Mouse (Mus musculus) R1 (cell line): ENCODE results near the gene 2900011O08Rik.

Source experiments
- DNase-seq: peaks from one replicate; pipeline ENCODE4 v3.0.0-alpha.2; 2018; ENCODE audit warnings: low read depth, low spot score

The 2900011O08Rik gene

GRCm38 (mm10) chr16:13986574-13987478 is at the start of gene 2900011O08Rik, which contains the start of gene Ifitm7:
TSS of gene 2900011O08Rik (plus strand) at chr16:13986604.
TSS of gene Ifitm7 (minus strand) at chr16:13986888.
- peak; percentile 99 for DNase-seq

GRCm38 (mm10) chr16:13940139-13940846 is 46.1 kb upstream of the 2900011O08Rik start:
- DNase-seq: peak; percentile 96

- DNase-seq: no peak
These were observed 45.5 kb upstream of the 2900011O08Rik start for GRCm38 (mm10) chr16:13940847-13941395.

GRCm38 (mm10) chr16:13944178-13944577 is 42.2 kb upstream of the 2900011O08Rik start:
- DNase-seq: no peak

- DNase-seq: no peak
These were observed 41.7 kb upstream of the 2900011O08Rik start for GRCm38 (mm10) chr16:13944752-13945151.

GRCm38 (mm10) chr16:13945153-13945552 is 41.3 kb upstream of the 2900011O08Rik start:
- DNase-seq: no peak

- DNase-seq: no peak
These were observed 40.1 kb upstream of the 2900011O08Rik start for GRCm38 (mm10) chr16:13946306-13946705.

GRCm38 (mm10) chr16:13951245-13951644 is 35.2 kb upstream of the 2900011O08Rik start:
- DNase-seq: peak; percentile 95

- no peak for DNase-seq
These were observed 24.4 kb upstream of the 2900011O08Rik start for GRCm38 (mm10) chr16:13962053-13962452.

- DNase-seq: no peak
These were observed 17.3 kb upstream of the 2900011O08Rik start for GRCm38 (mm10) chr16:13969096-13969495.

- peak; percentile 92 for DNase-seq
These were observed 14.4 kb upstream of the 2900011O08Rik start for GRCm38 (mm10) chr16:13972051-13972450.

- DNase-seq: peak; percentile 87
These were observed 10.0 kb upstream of the 2900011O08Rik start for GRCm38 (mm10) chr16:13976358-13976896.

GRCm38 (mm10) chr16:13977026-13977425 is 9.4 kb upstream of the 2900011O08Rik start:
- peak; percentile 94 for DNase-seq

GRCm38 (mm10) chr16:13981726-13982125 is 4.7 kb upstream of the 2900011O08Rik start:
- DNase-seq: peak; percentile 91

GRCm38 (mm10) chr16:13983161-13983560 is 3.2 kb upstream of the 2900011O08Rik start:
- peak; percentile 63 for DNase-seq

- DNase-seq: no peak
These were observed 219 bp upstream of the 2900011O08Rik start for GRCm38 (mm10) chr16:13986197-13986573.

GRCm38 (mm10) chr16:13992518-13993248 is 6.3 kb downstream of the 2900011O08Rik start:
- DNase-seq: no peak

GRCm38 (mm10) chr16:13994076-13994475 is 7.7 kb downstream of the 2900011O08Rik start:
- DNase-seq: no peak

- no peak for DNase-seq
These were observed 8.1 kb downstream of the 2900011O08Rik start for GRCm38 (mm10) chr16:13994502-13994901.

GRCm38 (mm10) chr16:14003386-14004130 is 17.2 kb downstream of the 2900011O08Rik start:
- DNase-seq: peak; percentile 25
